Mouse (Mus musculus): Measurements from ENCODE around the gene Gpr183.

Gene Gpr183

DNA sequence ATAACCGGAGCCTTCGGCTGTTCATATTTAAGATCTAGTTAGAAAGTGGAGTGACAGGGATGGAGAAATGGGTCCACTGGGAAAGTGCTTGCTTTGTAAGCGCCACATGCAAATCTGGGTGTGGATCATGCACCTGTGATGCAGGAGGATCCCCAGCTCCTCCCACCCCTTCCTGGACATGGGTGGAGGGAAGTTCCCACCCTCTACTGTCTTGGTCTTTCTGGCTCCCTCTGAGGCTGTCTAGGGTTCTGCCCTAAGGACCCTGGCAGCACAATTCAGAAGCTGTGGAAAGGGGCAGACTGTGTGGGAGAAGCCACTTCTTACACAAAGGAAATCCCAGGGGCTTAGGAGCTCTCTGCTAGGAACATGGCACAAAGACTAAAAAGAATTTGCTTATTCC is 33.4 kb downstream of the Gpr183 start:
- no peak for DNase-seq (ENCODE audit: low read depth, low spot score)

- DNase-seq (ENCODE audit: low read depth, low spot score) = no peak
Observed at GRCm38 (mm10) chr14:121930731-121931383, 34.1 kb downstream of the Gpr183 start.

GRCm38 (mm10) chr14:121929243-121929951 is 35.6 kb downstream of the Gpr183 start:
- DNase-seq (ENCODE audit: low read depth, low spot score) = no peak

GRCm38 (mm10) chr14:121928375-121929137 is 36.4 kb downstream of the Gpr183 start:
- DNase-seq (ENCODE audit: low read depth, low spot score) = peak; percentile 82

GRCm38 (mm10) chr14:121927451-121927850 is 37.5 kb downstream of the Gpr183 start:
- no peak for DNase-seq (ENCODE audit: low read depth, low spot score)

DNA sequence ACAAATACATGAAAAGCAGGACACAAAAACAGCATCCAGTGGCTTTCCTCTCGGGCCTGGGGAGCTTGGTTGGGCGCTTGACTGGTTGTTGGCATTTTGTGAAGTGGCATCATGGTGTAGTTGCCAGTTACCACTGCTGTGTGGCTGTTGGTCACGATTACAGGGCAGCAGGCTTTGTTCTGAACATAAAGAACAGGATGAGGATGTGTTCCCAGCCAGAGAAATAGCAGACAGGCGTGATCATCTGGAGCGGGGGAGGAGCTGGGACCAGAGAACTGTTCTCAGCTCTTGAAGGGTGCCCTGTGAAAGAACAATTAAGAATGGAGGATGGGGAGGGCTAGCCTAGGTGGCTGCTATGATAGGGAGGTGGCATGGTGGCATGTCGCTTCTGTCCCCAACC is 38.1 kb downstream of the Gpr183 start:
- DNase-seq (ENCODE audit: low read depth, low spot score) = no peak

DNA sequence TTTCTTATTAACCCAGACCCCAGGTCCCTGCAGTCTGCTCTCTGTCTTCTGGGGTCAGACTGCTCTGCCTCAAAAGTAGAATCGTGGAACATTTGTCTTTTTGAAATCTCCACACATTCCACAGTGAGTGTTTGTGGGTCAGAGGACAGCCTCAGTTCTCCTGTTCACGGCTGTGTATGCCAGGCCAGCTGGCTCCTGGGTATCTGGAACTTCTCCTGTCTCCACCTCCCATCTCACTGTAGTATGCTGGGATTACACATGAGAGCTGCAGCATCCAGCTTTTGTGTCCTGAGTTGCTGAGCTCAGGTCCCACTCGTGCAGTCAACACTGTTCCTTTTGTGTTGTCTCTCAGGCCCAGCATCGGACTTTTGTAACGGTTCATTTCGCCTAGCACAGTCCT is 40.1 kb downstream of the Gpr183 start:
- DNase-seq (ENCODE audit: low read depth, low spot score) = no peak

GRCm38 (mm10) chr14:121922731-121923130 is 42.3 kb downstream of the Gpr183 start:
- no peak for DNase-seq (ENCODE audit: low read depth, low spot score)

DNA sequence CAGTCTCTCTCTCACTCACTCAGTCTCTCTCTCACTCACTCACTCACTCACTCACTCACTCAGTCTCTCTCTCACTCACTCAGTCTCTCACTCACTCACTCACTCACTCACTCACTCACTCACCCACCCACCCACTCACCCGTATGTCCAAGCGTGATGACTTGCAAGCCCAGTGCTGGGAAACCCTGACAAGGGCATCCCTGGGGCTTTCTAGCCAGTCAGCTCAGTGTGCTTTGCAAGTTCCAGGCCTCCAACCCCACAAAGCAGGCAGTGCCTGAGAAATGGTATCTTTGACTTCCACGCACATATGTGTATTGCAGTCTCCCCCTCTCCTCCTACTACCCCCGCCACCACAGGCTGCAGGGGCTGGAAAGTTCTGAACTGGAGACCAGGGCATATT is 43.0 kb downstream of the Gpr183 start:
- no peak for DNase-seq (ENCODE audit: low read depth, low spot score)

GRCm38 (mm10) chr14:121920511-121921124 is 44.4 kb downstream of the Gpr183 start:
- peak; percentile 14 for DNase-seq (ENCODE audit: low read depth, low spot score)

GRCm38 (mm10) chr14:121919752-121920151 is 45.2 kb downstream of the Gpr183 start:
- DNase-seq (ENCODE audit: low read depth, low spot score) = peak; percentile 70

DNA sequence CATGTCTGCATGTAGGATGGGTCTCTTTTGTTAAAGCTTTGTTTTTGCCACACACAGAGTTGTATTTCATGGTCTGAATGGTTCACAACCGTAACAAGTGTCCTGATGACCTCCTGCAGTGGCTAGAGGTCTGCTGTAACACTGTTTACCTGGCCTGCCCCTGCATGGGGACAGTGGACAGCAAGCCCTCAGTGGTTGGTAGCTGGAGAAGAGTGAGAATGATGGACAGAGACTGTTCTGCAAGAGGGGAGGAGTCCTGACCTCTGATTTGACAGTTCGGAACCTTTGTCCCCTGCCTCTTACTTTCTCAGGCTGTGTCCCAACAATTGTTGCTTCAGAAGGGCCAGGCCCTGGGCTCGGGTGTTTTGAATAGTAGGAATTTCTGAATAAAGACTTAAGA is 46.7 kb downstream of the Gpr183 start:
- DNase-seq (ENCODE audit: low read depth, low spot score) = no peak

GRCm38 (mm10) chr14:121916311-121917094 is 48.5 kb downstream of the Gpr183 start:
- no peak for DNase-seq (ENCODE audit: low read depth, low spot score)

- DNase-seq (ENCODE audit: low read depth, low spot score) = no peak
Observed at GRCm38 (mm10) chr14:121915621-121916020, 49.4 kb downstream of the Gpr183 start, which contains the start of gene Gpr18. Gene Gpr18 (minus strand): TSS chr14:121915781.

DNA sequence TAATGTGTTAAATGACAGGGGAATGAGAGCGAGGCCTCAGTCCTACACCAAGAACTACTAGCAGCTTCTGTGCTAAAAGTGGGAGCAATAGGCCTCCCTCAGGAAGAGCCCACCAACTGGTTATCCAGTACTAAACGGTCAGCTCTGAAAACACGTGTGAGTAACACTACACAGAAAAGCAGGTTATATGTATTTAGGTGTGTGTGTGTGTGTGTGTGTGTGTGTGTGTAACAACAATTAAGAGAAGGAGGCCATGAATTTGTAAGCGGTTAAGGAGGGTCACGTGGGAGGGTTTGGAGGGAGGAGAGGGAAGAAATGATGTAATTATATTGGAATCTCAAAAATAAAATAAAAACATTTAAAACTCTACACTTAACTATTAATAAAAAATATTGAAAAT is 49.9 kb downstream of the Gpr183 start:
- DNase-seq (ENCODE audit: low read depth, low spot score) = no peak

DNA sequence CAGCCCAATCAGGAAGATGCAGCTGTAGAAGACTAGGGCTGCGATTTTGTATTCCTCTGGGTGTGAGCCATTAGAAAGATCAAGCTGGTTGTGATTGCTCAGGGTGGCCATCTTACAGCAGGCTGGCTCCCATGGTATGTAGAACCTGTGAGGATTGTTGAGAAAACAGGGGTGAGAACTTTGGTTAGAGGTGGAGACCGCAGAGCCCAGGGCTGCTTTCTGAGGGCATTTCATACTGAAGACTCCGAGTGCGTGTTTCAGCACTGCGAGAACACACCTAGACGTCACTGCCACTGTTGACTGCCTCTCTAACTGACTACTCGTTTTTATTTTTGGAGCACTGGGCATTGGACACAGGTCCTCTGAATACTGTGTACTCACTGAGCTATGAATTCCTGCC is 52.5 kb downstream of the Gpr183 start:
- no peak for DNase-seq (ENCODE audit: low read depth, low spot score)

DNA sequence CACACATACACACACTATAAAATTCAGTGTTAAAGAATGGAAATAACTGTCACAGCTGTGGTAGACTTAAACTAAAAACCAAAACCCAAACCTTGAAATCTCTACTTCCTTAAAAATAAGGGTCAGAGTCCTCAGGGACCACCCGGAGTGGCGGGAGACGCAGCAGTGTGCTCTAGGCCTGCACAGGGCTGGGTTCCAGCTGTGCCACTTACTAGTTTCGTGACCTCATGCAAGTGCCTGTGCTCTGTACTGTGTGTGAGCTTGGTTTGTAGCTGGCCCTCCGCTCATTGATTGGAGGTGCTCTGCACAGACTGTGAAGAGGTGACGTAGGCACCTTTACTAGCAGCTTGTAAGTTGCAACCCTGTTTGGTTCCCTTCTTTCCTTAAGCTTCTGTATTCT is 55.1 kb downstream of the Gpr183 start:
- no peak for DNase-seq (ENCODE audit: low read depth, low spot score)

GRCm38 (mm10) chr14:121906992-121907681 is 57.9 kb downstream of the Gpr183 start:
- no peak for DNase-seq (ENCODE audit: low read depth, low spot score)

- DNase-seq (ENCODE audit: low read depth, low spot score) = no peak
Observed at GRCm38 (mm10) chr14:121906341-121906991, 58.5 kb downstream of the Gpr183 start.

DNA sequence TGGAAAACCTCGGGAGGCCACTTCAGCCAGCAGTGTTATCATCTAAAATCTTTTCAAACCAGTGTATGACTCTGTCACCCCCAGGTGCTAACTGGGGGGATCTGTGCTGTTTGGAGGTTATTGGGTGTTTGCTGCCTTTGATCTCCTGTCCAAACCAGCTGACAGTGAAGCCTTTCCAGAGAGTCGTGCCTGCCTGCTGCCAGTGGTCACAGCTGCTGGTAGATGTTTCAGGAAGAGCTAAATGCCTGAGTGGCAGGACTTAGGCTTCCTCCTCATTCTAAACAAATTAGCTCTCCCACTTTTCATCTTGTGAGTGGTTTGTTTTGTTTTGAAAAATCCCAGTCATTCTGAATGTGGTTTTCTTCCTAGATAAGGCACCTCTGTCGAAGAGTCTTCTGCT is 60.2 kb downstream of the Gpr183 start:
- DNase-seq (ENCODE audit: low read depth, low spot score) = no peak

Measured in brain, adult 2 months (tissue).